Mouse (Mus musculus) E14TG2a.4 (cell line): ENCODE results near the gene Kank4.

ENCODE experiments used
- CTCF ChIP-seq: conservative IDR thresholded peaks from 2 replicates; pipeline ENCODE4 v1.5.1; 2014; ENCODE audit warnings: low read length
- POU5F1 ChIP-seq: IDR thresholded peaks from 2 replicates; pipeline ENCODE4 v1.6.1; 2014; ENCODE audit warnings: low read length, borderline replicate concordance

GRCm38 (mm10) chr4:98789133-98789765, 28.1 kb downstream of the Kank4 start:
- TF ChIP-seq CTCF (no peak), POU5F1 (no peak)
